Mouse (Mus musculus) embryonic facial prominence, embryonic 12.5 days (tissue): ENCODE data around the gene Foxg1. TPM values are rescaled to one million over a fixed set of nuclear protein-coding genes. Genes with fewer than 3 reads are reported as not detected.

ENCODE experiments used
- ATAC-seq: fragments of 200-750 bp; cut with Nextera tagmentation; 2 replicates; pipeline ENCODE4 v1.8.0; 2017; ENCODE audit not compliant: insufficient number of reproducible peaks, insufficient read depth, low FRiP score, low TSS enrichment
- H3K27ac ChIP-seq: fragments of 300-500 bp; sonication (generic); 2 replicates; pipeline ENCODE4 v1.5.1; 2016; ENCODE audit warnings: mild to moderate bottlenecking
- H3K27me3 ChIP-seq: fragments of 300-500 bp; sonication (generic); 2 replicates; pipeline ENCODE4 v1.6.1; 2016; ENCODE audit warnings: mild to moderate bottlenecking, moderate library complexity
- H3K36me3 ChIP-seq: fragments of 300-500 bp; sonication (generic); 2 replicates; pipeline ENCODE4 v1.6.1; 2016; ENCODE audit warnings: mild to moderate bottlenecking
- H3K4me1 ChIP-seq: fragments of 300-500 bp; sonication (generic); 2 replicates; pipeline ENCODE4 v1.6.1; 2016
- H3K4me2 ChIP-seq: fragments of 300-500 bp; sonication (generic); replicated peaks from 2 replicates; pipeline ENCODE4 v1.6.1; 2016; ENCODE audit warnings: mild to moderate bottlenecking, moderate library complexity
- H3K4me3 ChIP-seq: fragments of 300-500 bp; sonication (generic); 2 replicates; pipeline ENCODE4 v1.5.1; 2016; ENCODE audit warnings: mild to moderate bottlenecking
- H3K9ac ChIP-seq: fragments of 300-500 bp; sonication (generic); 2 replicates; pipeline ENCODE4 v1.6.1; 2016; ENCODE audit warnings: mild to moderate bottlenecking, moderate library complexity
- H3K9me3 ChIP-seq: fragments of 300-500 bp; sonication (generic); 2 replicates; pipeline ENCODE4 v1.6.1; 2016; ENCODE audit warnings: mild to moderate bottlenecking, moderate library complexity
- WGBS: fragments of 180-500 bp; shearing (Covaris S2); methylation state at CpG from one replicate; pipeline ENCODE4 v1.1.7; 2016; 5-methylcytosine and 5-hydroxymethylcytosine counted together
- polyA plus RNA-seq: library from polyadenylated mRNA; unstranded; fragments of >200 nt; fragmentation: Nextera tagmentation; extraction: Ambion mirVana; gene quantifications from 2 replicates; pipeline ENCODE4 v1.2.1, GENCODE M21; 2016

The Foxg1 gene
- polyA plus RNA-seq, 1 experiment from 2014 or later, result 2.1 TPM

- Histone ChIP-seq H3K4me1 (peaks cover 5% of the 10 kb centered on the region; the same call in 1 of the 2 replicates), H3K36me3 (no peaks in the 10 kb centered on the region), H3K27me3 (peaks cover 52% of the 10 kb centered on the region), H3K9ac (no peak overlapping the region), H3K27ac (no peak overlapping the region), H3K4me3 (no peak overlapping the region), H3K9me3 (no peaks in the 10 kb centered on the region), H3K4me2 (no peak overlapping the region)
- no peak for ATAC-seq
- WGBS, result 31% methylated on average over 4 of the region's 4 CpGs
Measured at GRCm38 (mm10) chr12:49397443-49398162, 15.1 kb downstream of the Foxg1 start.

DNA sequence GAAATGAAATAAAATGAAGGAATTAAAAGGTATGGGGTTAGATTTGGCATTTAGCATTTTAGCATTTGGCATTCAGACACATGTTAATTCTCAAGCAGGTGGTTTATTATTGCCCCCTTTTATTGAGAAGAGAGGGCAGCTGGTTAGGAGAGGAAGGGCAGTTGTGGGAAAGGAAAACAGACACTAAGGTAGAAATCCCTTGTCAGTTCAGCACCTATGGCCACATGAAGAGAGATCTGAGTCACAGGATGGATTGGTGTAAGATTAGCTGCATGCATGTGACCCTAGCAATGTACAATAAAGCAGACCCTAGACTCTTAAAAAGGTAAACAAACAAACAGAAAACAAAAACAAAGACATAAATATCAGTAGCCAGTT lies 15.7 kb downstream of the Foxg1 start:
- H3K36me3 ChIP-seq, result no peaks in the 10 kb centered on the region
- no peak overlapping the region for H3K27ac ChIP-seq
- ATAC-seq, result no peak
- H3K4me1 ChIP-seq, result peaks cover 5% of the 10 kb centered on the region; the same call in 1 of the 2 replicates
- H3K9me3 ChIP-seq, result no peaks in the 10 kb centered on the region
- H3K9ac ChIP-seq, result no peak overlapping the region
- H3K4me2 ChIP-seq, result no peak overlapping the region
- peaks cover 57% of the 10 kb centered on the region for H3K27me3 ChIP-seq
- H3K4me3 ChIP-seq, result no peak overlapping the region

DNA sequence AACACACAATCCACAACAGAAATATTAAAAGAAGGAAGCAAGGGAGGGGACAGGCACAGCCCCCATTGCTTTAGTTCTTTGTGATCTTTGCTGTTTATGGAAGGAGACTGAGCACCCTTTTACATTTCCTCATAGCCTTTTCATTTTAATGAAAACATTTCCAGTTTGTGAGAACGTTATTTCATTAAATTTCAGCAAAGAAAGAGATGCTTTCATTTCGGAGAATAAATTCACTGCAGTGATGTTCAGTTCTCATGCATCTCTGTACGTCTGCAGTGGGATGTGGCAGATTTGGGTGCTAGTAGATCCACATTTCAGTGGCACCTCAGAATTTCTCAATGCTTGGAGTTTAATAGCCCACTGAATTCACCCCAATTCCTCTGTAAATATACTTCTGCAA lies 16.2 kb downstream of the Foxg1 start:
- no peak overlapping the region for H3K4me2 ChIP-seq
- peaks cover 62% of the 10 kb centered on the region for H3K27me3 ChIP-seq
- no peak overlapping the region for H3K27ac ChIP-seq
- peaks cover 5% of the 10 kb centered on the region; the same call in 1 of the 2 replicates for H3K4me1 ChIP-seq
- WGBS, result 20% methylated on average over 3 of the region's 3 CpGs
- no peaks in the 10 kb centered on the region for H3K9me3 ChIP-seq
- H3K36me3 ChIP-seq, result no peaks in the 10 kb centered on the region
- ATAC-seq, result no peak
- no peak overlapping the region for H3K9ac ChIP-seq
- H3K4me3 ChIP-seq, result no peak overlapping the region

GRCm38 (mm10) chr12:49399611-49400010 lies 17.2 kb downstream of the Foxg1 start:
- H3K9me3 ChIP-seq, result no peaks in the 10 kb centered on the region
- H3K36me3 ChIP-seq, result no peaks in the 10 kb centered on the region
- H3K4me2 ChIP-seq, result no peak overlapping the region
- H3K9ac ChIP-seq, result no peak overlapping the region
- peaks cover 59% of the 10 kb centered on the region for H3K27me3 ChIP-seq
- 4% methylated on average over 1 of the region's 1 CpGs for WGBS
- H3K4me1 ChIP-seq, result peaks cover 5% of the 10 kb centered on the region; the same call in 1 of the 2 replicates
- ATAC-seq, result no peak
- H3K27ac ChIP-seq, result no peak overlapping the region
- H3K4me3 ChIP-seq, result no peak overlapping the region

DNA sequence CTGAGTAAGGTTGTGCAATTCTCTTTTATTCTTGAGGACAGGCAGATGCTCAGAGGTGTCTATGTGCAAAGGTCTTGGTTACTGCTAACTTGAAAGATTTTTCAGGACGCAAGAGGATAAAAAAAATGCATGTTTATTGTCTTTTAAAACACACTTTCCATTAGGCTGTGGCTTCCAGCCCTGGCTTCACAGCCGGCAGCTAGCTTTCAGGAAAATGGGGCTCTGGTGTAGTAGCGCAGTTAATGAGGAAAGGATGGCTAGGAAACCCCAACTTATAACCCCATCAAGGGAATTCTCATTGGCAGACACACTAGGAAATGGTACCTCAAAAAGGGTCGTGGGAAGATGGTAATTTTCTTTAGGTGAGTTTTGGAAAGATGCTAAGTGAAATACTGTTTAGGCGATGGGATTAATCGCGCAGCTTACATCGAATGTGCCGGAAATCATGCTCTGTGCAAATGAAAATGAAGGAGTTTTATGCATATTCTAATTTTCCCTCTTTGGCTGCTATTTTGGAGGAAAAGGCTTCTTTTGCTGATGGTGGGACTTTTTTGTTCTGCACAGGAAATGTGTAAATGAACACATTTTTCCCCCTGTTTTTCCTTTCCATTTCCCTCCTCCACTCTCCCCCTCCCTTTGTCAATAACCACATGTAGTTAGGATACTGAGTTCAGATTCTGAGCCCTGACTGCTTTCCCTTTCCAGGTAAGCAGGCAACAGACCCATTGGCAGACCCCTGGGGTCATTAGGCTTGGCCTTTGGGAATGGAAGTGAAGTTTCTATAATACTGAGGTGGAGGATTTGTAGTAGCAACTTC lies 17.8 kb downstream of the Foxg1 start:
- WGBS, result 2% methylated on average over 9 of the region's 9 CpGs
- Histone ChIP-seq H3K4me3 (no peak overlapping the region), H3K4me2 (peak overlapping the region; percentile 75; the same call in 1 of the 2 replicates), H3K27me3 (peaks cover 52% of the 10 kb centered on the region), H3K9ac (no peak overlapping the region), H3K36me3 (no peaks in the 10 kb centered on the region), H3K4me1 (peaks cover 5% of the 10 kb centered on the region; the same call in 1 of the 2 replicates), H3K9me3 (no peaks in the 10 kb centered on the region), H3K27ac (no peak overlapping the region)
- ATAC-seq, result no peak

- H3K4me3 ChIP-seq, result peak overlapping the region; percentile 37
- H3K9me3 ChIP-seq, result no peaks in the 10 kb centered on the region
- no peaks in the 10 kb centered on the region for H3K36me3 ChIP-seq
- no peak for ATAC-seq
- no peak overlapping the region for H3K9ac ChIP-seq
- peaks cover 51% of the 10 kb centered on the region for H3K27me3 ChIP-seq
- under 1% methylated on average over 8 of the region's 8 CpGs for WGBS
- peak overlapping the region; percentile 75 for H3K4me2 ChIP-seq
- H3K27ac ChIP-seq, result no peak overlapping the region
- peaks cover 5% of the 10 kb centered on the region; the same call in 1 of the 2 replicates for H3K4me1 ChIP-seq
Measured at GRCm38 (mm10) chr12:49400853-49401118, 18.3 kb downstream of the Foxg1 start.

- peaks cover 51% of the 10 kb centered on the region for H3K27me3 ChIP-seq
- WGBS, result under 1% methylated on average over 68 of the region's 68 CpGs
- peak overlapping the region; percentile 38 for H3K9ac ChIP-seq
Measured at GRCm38 (mm10) chr12:49401119-49401795, 18.8 kb downstream of the Foxg1 start.

DNA sequence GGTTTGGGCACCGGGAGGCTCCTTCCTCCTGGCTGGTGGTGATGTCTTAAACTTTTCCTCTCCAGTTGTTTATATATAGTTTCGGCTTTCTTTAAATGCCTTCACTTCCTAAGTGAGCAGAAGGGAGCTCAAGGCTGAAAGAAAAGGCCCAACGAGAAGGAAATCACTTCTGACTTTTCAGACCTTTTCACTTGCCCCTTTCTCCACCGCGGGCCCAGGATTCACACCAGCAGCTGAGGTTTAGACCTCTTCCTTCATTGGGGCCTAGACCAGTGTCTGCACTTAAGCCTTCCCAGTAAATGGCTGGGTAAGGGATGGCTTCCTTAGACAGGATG lies 19.3 kb downstream of the Foxg1 start:
- WGBS, result 0% methylated on average over 5 of the region's 5 CpGs
- no peaks in the 10 kb centered on the region for H3K9me3 ChIP-seq
- H3K9ac ChIP-seq, result peak overlapping the region; percentile 38
- H3K27me3 ChIP-seq, result peaks cover 49% of the 10 kb centered on the region
- H3K27ac ChIP-seq, result 0 out of 2 replicates have a peak overlapping the region, but pooled peaks have one; percentile 55
- peak overlapping the region; percentile 37 for H3K4me3 ChIP-seq
- no peak; the same call in 1 of the 2 replicates for ATAC-seq
- H3K4me2 ChIP-seq, result peak overlapping the region; percentile 75
- H3K36me3 ChIP-seq, result no peaks in the 10 kb centered on the region
- peaks cover 5% of the 10 kb centered on the region; the same call in 1 of the 2 replicates for H3K4me1 ChIP-seq

More at GRCm38 (mm10) chr12:49401119-49401795, 18.8 kb downstream of the Foxg1 start:
- H3K9me3 ChIP-seq, result no peaks in the 10 kb centered on the region
- 0 out of 2 replicates have a peak overlapping the region, but pooled peaks have one; percentile 55 for H3K27ac ChIP-seq
- H3K4me2 ChIP-seq, result peak overlapping the region; percentile 75
- peak; percentile 90 for ATAC-seq
- peaks cover 5% of the 10 kb centered on the region; the same call in 1 of the 2 replicates for H3K4me1 ChIP-seq
- no peaks in the 10 kb centered on the region for H3K36me3 ChIP-seq
- peak overlapping the region; percentile 37 for H3K4me3 ChIP-seq

GRCm38 (mm10) chr12:49409833-49410232 lies 27.4 kb downstream of the Foxg1 start:
- Histone ChIP-seq H3K27me3 (no peaks in the 10 kb centered on the region), H3K4me3 (no peak overlapping the region), H3K27ac (no peak overlapping the region), H3K4me1 (no peaks in the 10 kb centered on the region), H3K36me3 (no peaks in the 10 kb centered on the region), H3K4me2 (no peak overlapping the region), H3K9ac (no peak overlapping the region), H3K9me3 (no peaks in the 10 kb centered on the region)
- WGBS, result 77% methylated on average over 2 of the region's 2 CpGs
- no peak for ATAC-seq

GRCm38 (mm10) chr12:49417963-49418362 lies 35.5 kb downstream of the Foxg1 start:
- Histone ChIP-seq H3K27ac (no peak overlapping the region), H3K4me1 (no peaks in the 10 kb centered on the region), H3K36me3 (no peaks in the 10 kb centered on the region), H3K27me3 (no peaks in the 10 kb centered on the region), H3K4me3 (no peak overlapping the region), H3K9ac (no peak overlapping the region), H3K4me2 (no peak overlapping the region), H3K9me3 (no peaks in the 10 kb centered on the region)
- peak; percentile 35; the same call in 1 of the 2 replicates for ATAC-seq
- WGBS, result 49% methylated on average over 3 of the region's 3 CpGs
